Mouse (Mus musculus): ENCODE measurements around the gene Akap7. TPM values are rescaled to one million over a fixed set of nuclear protein-coding genes. Genes with fewer than 3 reads are reported as not detected.

Gene Akap7
- polyA plus RNA-seq (2015; fragmentation: Nextera tagmentation; extraction: Ambion mirVana): 19.6 and 21.6 TPM in 2 replicates

- Histone ChIP-seq H3K4me1 (no peaks in the 10 kb centered on the region), H3K36me3 (no peaks in the 10 kb centered on the region), H3K27me3 (no peaks in the 10 kb centered on the region), H3K4me2 (replicated peaks) (no peak within 1 kb of the TSS), H3K27ac (no peak within 1 kb of the TSS), H3K9me3 (no peaks in the 10 kb centered on the region), H3K4me3 (no peak within 1 kb of the TSS), H3K9ac (no peak within 1 kb of the TSS)
- WGBS: 83% methylated on average over 9 of the region's 9 CpGs
- ATAC-seq (ENCODE audit: low FRiP score, low read depth): no peak
Observed at GRCm38 (mm10) chr10:25307770-25308169, at the start of gene Akap7. TSS of gene Akap7 (minus strand) at chr10:25307870.

GRCm38 (mm10) chr10:25354390-25354789 is 46.7 kb upstream of the Akap7 start:
- no peak overlapping the region for H3K9ac ChIP-seq
- H3K27me3 ChIP-seq: no peaks in the 10 kb centered on the region
- no peak overlapping the region for H3K4me3 ChIP-seq
- no peaks in the 10 kb centered on the region for H3K9me3 ChIP-seq
- H3K4me1 ChIP-seq: peaks cover 12% of the 10 kb centered on the region
- H3K4me2 ChIP-seq (replicated peaks): no peak overlapping the region
- H3K36me3 ChIP-seq: no peaks in the 10 kb centered on the region
- WGBS: 83% methylated on average over 7 of the region's 7 CpGs
- H3K27ac ChIP-seq: no peak overlapping the region
- ATAC-seq (ENCODE audit: low FRiP score, low read depth): no peak

- H3K4me3 ChIP-seq: no peak overlapping the region
- H3K4me1 ChIP-seq: peaks cover 12% of the 10 kb centered on the region
- H3K27me3 ChIP-seq: no peaks in the 10 kb centered on the region
- no peaks in the 10 kb centered on the region for H3K36me3 ChIP-seq
- no peak for ATAC-seq (ENCODE audit: low FRiP score, low read depth)
- no peaks in the 10 kb centered on the region for H3K9me3 ChIP-seq
- H3K4me2 ChIP-seq (replicated peaks): no peak overlapping the region
- 88% methylated on average over 3 of the region's 3 CpGs for WGBS
- H3K27ac ChIP-seq: no peak overlapping the region
- H3K9ac ChIP-seq: no peak overlapping the region
Observed at GRCm38 (mm10) chr10:25353941-25354340, 46.3 kb upstream of the Akap7 start.

GRCm38 (mm10) chr10:25342801-25343200 is 35.1 kb upstream of the Akap7 start:
- H3K4me2 ChIP-seq (replicated peaks): no peak overlapping the region
- no peak for ATAC-seq (ENCODE audit: low FRiP score, low read depth)
- no peak overlapping the region for H3K4me3 ChIP-seq
- H3K27me3 ChIP-seq: no peaks in the 10 kb centered on the region
- H3K4me1 ChIP-seq: no peaks in the 10 kb centered on the region
- no peak overlapping the region for H3K9ac ChIP-seq
- no peak overlapping the region for H3K27ac ChIP-seq
- no peaks in the 10 kb centered on the region for H3K36me3 ChIP-seq
- peaks cover 7% of the 10 kb centered on the region; the same call in 1 of the 2 replicates for H3K9me3 ChIP-seq

- WGBS: 94% methylated on average over 5 of the region's 5 CpGs
- Histone ChIP-seq H3K4me3 (no peak overlapping the region), H3K4me2 (replicated peaks) (no peak overlapping the region), H3K4me1 (no peaks in the 10 kb centered on the region), H3K9me3 (peaks cover 7% of the 10 kb centered on the region; the same call in 1 of the 2 replicates), H3K27me3 (no peaks in the 10 kb centered on the region), H3K27ac (no peak overlapping the region), H3K9ac (no peak overlapping the region), H3K36me3 (no peaks in the 10 kb centered on the region)
- ATAC-seq (ENCODE audit: low FRiP score, low read depth): no peak
Observed at GRCm38 (mm10) chr10:25340675-25341074, 33.0 kb upstream of the Akap7 start.

GRCm38 (mm10) chr10:25333390-25334079 is 25.9 kb upstream of the Akap7 start:
- H3K27ac ChIP-seq: no peak overlapping the region
- no peak overlapping the region for H3K9ac ChIP-seq
- H3K4me3 ChIP-seq: no peak overlapping the region
- ATAC-seq (ENCODE audit: low FRiP score, low read depth): no peak
- H3K4me2 ChIP-seq (replicated peaks): no peak overlapping the region
- no peaks in the 10 kb centered on the region for H3K27me3 ChIP-seq
- H3K36me3 ChIP-seq: no peaks in the 10 kb centered on the region
- H3K4me1 ChIP-seq: no peaks in the 10 kb centered on the region
- 40% methylated on average over 4 of the region's 4 CpGs for WGBS
- no peaks in the 10 kb centered on the region; the same call in 1 of the 2 replicates for H3K9me3 ChIP-seq

GRCm38 (mm10) chr10:25331321-25332049 is 23.8 kb upstream of the Akap7 start:
- no peak for ATAC-seq (ENCODE audit: low FRiP score, low read depth)
- Histone ChIP-seq H3K4me3 (no peak overlapping the region), H3K36me3 (no peaks in the 10 kb centered on the region), H3K4me1 (no peaks in the 10 kb centered on the region), H3K9me3 (no peaks in the 10 kb centered on the region; the same call in 1 of the 2 replicates), H3K9ac (no peak overlapping the region), H3K4me2 (replicated peaks) (no peak overlapping the region), H3K27ac (no peak overlapping the region), H3K27me3 (no peaks in the 10 kb centered on the region)
- 72% methylated on average over 9 of the region's 9 CpGs for WGBS

DNA sequence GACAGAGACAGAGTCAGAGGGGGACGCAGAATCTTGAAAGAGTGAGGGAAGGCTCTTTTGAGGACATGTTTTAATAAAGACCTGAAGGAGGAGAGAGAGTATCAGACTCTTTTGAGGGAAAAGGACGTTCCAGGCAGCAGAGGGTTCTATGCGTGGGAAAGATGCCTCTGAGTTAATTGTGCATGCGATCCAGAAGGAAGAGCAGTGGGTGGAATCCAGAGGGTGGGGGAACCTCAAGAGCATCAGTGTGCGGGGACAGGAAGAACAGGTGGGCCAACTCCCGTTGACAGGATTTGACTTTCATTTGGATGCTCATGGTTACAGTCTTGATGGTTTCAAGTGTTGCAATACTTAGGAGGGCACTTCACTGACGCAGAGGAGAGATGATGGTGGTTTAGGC is 22.4 kb upstream of the Akap7 start:
- no peak overlapping the region for H3K4me3 ChIP-seq
- no peaks in the 10 kb centered on the region for H3K27me3 ChIP-seq
- 92% methylated on average over 7 of the region's 7 CpGs for WGBS

DNA sequence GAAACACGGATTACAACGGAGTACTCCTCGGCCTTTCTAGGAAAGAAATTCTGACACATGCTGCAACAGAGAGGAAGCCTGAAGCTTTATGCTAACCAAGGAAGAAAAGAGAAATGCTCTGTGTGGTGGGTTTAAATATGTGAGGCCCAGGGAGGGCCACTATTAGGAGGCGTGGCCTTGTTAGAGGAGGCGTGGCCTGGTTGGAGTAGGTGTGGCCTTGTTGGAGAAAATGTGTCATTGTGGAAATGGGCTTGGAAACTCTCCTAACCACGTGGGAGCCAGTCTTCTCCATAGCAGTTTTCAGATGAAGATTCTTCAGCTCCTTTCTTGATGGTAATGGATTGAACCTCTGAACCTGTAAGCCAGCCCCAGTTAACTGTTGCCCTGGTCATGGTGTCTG is 19.8 kb upstream of the Akap7 start:
- WGBS: 82% methylated on average over 6 of the region's 6 CpGs
- Histone ChIP-seq H3K4me3 (no peak overlapping the region), H3K27me3 (no peaks in the 10 kb centered on the region), H3K27ac (no peak overlapping the region), H3K36me3 (no peaks in the 10 kb centered on the region), H3K9ac (no peak overlapping the region), H3K4me2 (replicated peaks) (no peak overlapping the region), H3K4me1 (0 out of 2 replicates have a peak, but pooled peaks cover 4% of the 10 kb centered on the region), H3K9me3 (no peaks in the 10 kb centered on the region)
- no peak for ATAC-seq (ENCODE audit: low FRiP score, low read depth)

More for the DNA sequence above, 22.4 kb upstream of the Akap7 start:
- no peaks in the 10 kb centered on the region; the same call in 1 of the 2 replicates for H3K9me3 ChIP-seq
- H3K4me2 ChIP-seq (replicated peaks): no peak overlapping the region
- no peak overlapping the region for H3K27ac ChIP-seq
- H3K9ac ChIP-seq: no peak overlapping the region
- H3K4me1 ChIP-seq: 0 out of 2 replicates have a peak, but pooled peaks cover 4% of the 10 kb centered on the region
- H3K36me3 ChIP-seq: no peaks in the 10 kb centered on the region
- ATAC-seq (ENCODE audit: low FRiP score, low read depth): no peak

- H3K4me2 ChIP-seq (replicated peaks): no peak overlapping the region
- 57% methylated on average over 4 of the region's 4 CpGs for WGBS
Observed at GRCm38 (mm10) chr10:25325690-25326089, 18.0 kb upstream of the Akap7 start.

DNA sequence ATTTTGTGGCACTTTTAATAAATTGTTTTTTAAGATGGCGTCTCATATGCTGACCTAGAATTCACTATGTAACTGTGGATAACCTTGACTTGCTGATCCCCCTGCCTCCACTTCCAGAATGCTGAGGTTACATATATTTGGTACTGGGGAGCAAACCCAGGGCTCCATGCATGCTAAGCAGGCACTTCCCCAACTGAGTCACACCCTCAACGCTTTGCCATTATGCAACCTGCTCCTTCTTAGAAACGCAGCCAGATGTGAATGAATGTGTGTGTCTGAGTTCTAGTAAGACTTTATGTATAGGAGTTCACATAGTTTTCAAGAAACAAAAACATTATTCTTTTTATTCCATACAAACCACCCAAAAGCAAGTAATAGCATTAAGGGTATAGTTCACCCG is 13.5 kb upstream of the Akap7 start:
- Histone ChIP-seq H3K4me1 (peaks cover 19% of the 10 kb centered on the region), H3K4me2 (replicated peaks) (no peak overlapping the region), H3K4me3 (no peak overlapping the region), H3K27me3 (no peaks in the 10 kb centered on the region), H3K9me3 (no peaks in the 10 kb centered on the region), H3K9ac (no peak overlapping the region), H3K36me3 (no peaks in the 10 kb centered on the region), H3K27ac (no peak overlapping the region)
- 86% methylated on average over 4 of the region's 4 CpGs for WGBS
- no peak for ATAC-seq (ENCODE audit: low FRiP score, low read depth)

More at GRCm38 (mm10) chr10:25325690-25326089, 18.0 kb upstream of the Akap7 start:
- Histone ChIP-seq H3K4me3 (no peak overlapping the region), H3K36me3 (no peaks in the 10 kb centered on the region), H3K4me1 (0 out of 2 replicates have a peak, but pooled peaks cover 4% of the 10 kb centered on the region), H3K9me3 (no peaks in the 10 kb centered on the region), H3K27me3 (no peaks in the 10 kb centered on the region), H3K9ac (no peak overlapping the region), H3K27ac (no peak overlapping the region)
- ATAC-seq (ENCODE audit: low FRiP score, low read depth): no peak

DNA sequence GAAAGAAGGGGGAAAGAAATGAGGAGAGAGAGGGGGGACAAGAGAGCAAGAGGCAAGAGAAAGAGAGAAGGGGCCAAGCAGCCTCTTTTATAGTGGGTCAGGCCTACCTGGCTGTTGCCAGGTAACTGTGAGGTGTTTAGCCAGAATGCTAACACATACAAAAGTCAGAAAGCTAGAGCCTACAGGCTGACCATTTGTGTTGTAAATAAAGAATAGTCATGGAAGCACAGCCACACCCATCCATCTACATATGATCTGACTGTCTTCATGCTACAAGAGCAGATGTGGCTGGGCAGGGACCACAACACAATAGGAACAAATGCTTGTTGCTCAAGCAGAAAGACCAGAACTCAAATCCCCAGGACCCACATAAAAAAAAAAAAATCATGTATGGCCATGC is 11.9 kb upstream of the Akap7 start:
- no peak overlapping the region for H3K4me2 ChIP-seq (replicated peaks)
- H3K36me3 ChIP-seq: no peaks in the 10 kb centered on the region
- H3K4me1 ChIP-seq: peaks cover 21% of the 10 kb centered on the region
- no peaks in the 10 kb centered on the region for H3K9me3 ChIP-seq
- H3K27ac ChIP-seq: no peak overlapping the region
- H3K9ac ChIP-seq: no peak overlapping the region
- no peak for ATAC-seq (ENCODE audit: low FRiP score, low read depth)
- H3K4me3 ChIP-seq: no peak overlapping the region
- H3K27me3 ChIP-seq: no peaks in the 10 kb centered on the region

All from limb, embryonic 13.5 days (tissue).